Mouse (Mus musculus) yolk sac, embryonic 10.5 days (tissue): Measurements from ENCODE around the gene Bex2.
"Not testable (repeated sequence)": the region's sequence is repeated elsewhere in the genome, so short reads cannot be mapped to it uniquely, and the experiment has no call there.

Experiments used
- DNase-seq: peaks from one replicate; pipeline ENCODE4 v3.0.0-alpha.2; 2017; ENCODE audit warnings: low spot score

Bex2 gene

GRCm38 (mm10) chrX:136068020-136068419 lies at the start of gene Bex2:
Bex2 (minus strand) TSS chrX:136068236.
- peak; percentile 12 for DNase-seq

GRCm38 (mm10) chrX:136115419-136115961 lies 47.5 kb upstream of the Bex2 start:
- DNase-seq, result peak; percentile 67

GRCm38 (mm10) chrX:136115015-136115414 lies 47.0 kb upstream of the Bex2 start:
- DNase-seq, result no peak

- peak; percentile 40 for DNase-seq
Measured at GRCm38 (mm10) chrX:136107942-136108341, 39.9 kb upstream of the Bex2 start.

GRCm38 (mm10) chrX:136104724-136105088 lies 36.7 kb upstream of the Bex2 start:
- no peak for DNase-seq

- DNase-seq, result no peak
Measured at GRCm38 (mm10) chrX:136104046-136104723, 36.1 kb upstream of the Bex2 start.

- DNase-seq, result no peak
Measured at GRCm38 (mm10) chrX:136094421-136094820, 26.4 kb upstream of the Bex2 start.

- DNase-seq, result peak; percentile 70
Measured at GRCm38 (mm10) chrX:136092497-136093279, 24.7 kb upstream of the Bex2 start.

- DNase-seq, result no peak
Measured at GRCm38 (mm10) chrX:136085155-136085554, 17.1 kb upstream of the Bex2 start, which contains the start of gene Nxf3. Nxf3 (minus strand) TSS chrX:136085255.

- DNase-seq, result peak; percentile 37
Measured at GRCm38 (mm10) chrX:136067201-136067991, 640 bp downstream of the Bex2 start.

- peak; percentile 30 for DNase-seq
Measured at GRCm38 (mm10) chrX:136060698-136061097, 7.3 kb downstream of the Bex2 start.

GRCm38 (mm10) chrX:136051219-136051618 lies 16.8 kb downstream of the Bex2 start:
- DNase-seq, result no peak

GRCm38 (mm10) chrX:136047528-136047927 lies 20.5 kb downstream of the Bex2 start:
- peak; percentile 35 for DNase-seq

- DNase-seq, result no peak
Measured at GRCm38 (mm10) chrX:136043726-136044125, 24.3 kb downstream of the Bex2 start.

GRCm38 (mm10) chrX:136032799-136033763 lies 35.0 kb downstream of the Bex2 start, which contains the start of gene Arxes1:
Arxes1 (plus strand) TSS chrX:136033367.
- not testable (repeated sequence) for DNase-seq

- DNase-seq, result no peak
Measured at GRCm38 (mm10) chrX:136030331-136030730, 37.7 kb downstream of the Bex2 start.
